Mouse (Mus musculus) right cerebral cortex, postnatal 36 days (tissue): Measurements from ENCODE around the gene Lrrc75a.

Experiments
- DNase-seq, 2 experiments: peaks; one replicate each; pipeline ENCODE4 v3.0.0; 2022; ENCODE audit warnings: low spot score in 2 of 2, mixed read lengths in 1 of 2

Lrrc75a gene

GRCm38 (mm10) chr11:62645732-62646494 is 2.4 kb downstream of the Lrrc75a start:
- peak; percentile 58 to 65 for DNase-seq

GRCm38 (mm10) chr11:62645337-62645675 is 3.0 kb downstream of the Lrrc75a start:
- no peak for DNase-seq

GRCm38 (mm10) chr11:62644602-62645336 is 3.6 kb downstream of the Lrrc75a start:
- DNase-seq, result no peak

- DNase-seq, result no peak
Observed at GRCm38 (mm10) chr11:62643681-62644363, 4.5 kb downstream of the Lrrc75a start.

- DNase-seq, result no peak
Observed at GRCm38 (mm10) chr11:62643011-62643631, 5.2 kb downstream of the Lrrc75a start.

- DNase-seq, result no peak
Observed at GRCm38 (mm10) chr11:62642023-62642844, 6.1 kb downstream of the Lrrc75a start.

- DNase-seq, result no peak
Observed at GRCm38 (mm10) chr11:62640378-62640777, 7.9 kb downstream of the Lrrc75a start.

- DNase-seq, result no peak
Observed at GRCm38 (mm10) chr11:62638402-62638801, 9.9 kb downstream of the Lrrc75a start.

- no peak for DNase-seq
Observed at GRCm38 (mm10) chr11:62637806-62638205, 10.5 kb downstream of the Lrrc75a start.

- no peak for DNase-seq
Observed at GRCm38 (mm10) chr11:62637401-62637800, 10.9 kb downstream of the Lrrc75a start.

GRCm38 (mm10) chr11:62636840-62637221 is 11.5 kb downstream of the Lrrc75a start:
- DNase-seq, result peak; percentile 60 to 79

- no peak for DNase-seq
Observed at GRCm38 (mm10) chr11:62636105-62636839, 12.1 kb downstream of the Lrrc75a start.

- DNase-seq, result no peak
Observed at GRCm38 (mm10) chr11:62635406-62635805, 12.9 kb downstream of the Lrrc75a start.

GRCm38 (mm10) chr11:62631138-62631537 is 17.2 kb downstream of the Lrrc75a start:
- no peak for DNase-seq

GRCm38 (mm10) chr11:62630225-62630821 is 18.0 kb downstream of the Lrrc75a start:
- DNase-seq, result no peak

- DNase-seq, result no peak
Observed at GRCm38 (mm10) chr11:62629352-62630224, 18.7 kb downstream of the Lrrc75a start.

GRCm38 (mm10) chr11:62624341-62625291 is 23.7 kb downstream of the Lrrc75a start:
- no peak for DNase-seq

GRCm38 (mm10) chr11:62622850-62623249 is 25.5 kb downstream of the Lrrc75a start:
- DNase-seq, result no peak
